Mouse (Mus musculus) heart, adult 11 months (tissue): ENCODE data around the gene B4galt2.

ENCODE experiments used
- DNase-seq: peaks from one replicate; pipeline ENCODE4 v3.0.0; 2022

The B4galt2 gene

DNA sequence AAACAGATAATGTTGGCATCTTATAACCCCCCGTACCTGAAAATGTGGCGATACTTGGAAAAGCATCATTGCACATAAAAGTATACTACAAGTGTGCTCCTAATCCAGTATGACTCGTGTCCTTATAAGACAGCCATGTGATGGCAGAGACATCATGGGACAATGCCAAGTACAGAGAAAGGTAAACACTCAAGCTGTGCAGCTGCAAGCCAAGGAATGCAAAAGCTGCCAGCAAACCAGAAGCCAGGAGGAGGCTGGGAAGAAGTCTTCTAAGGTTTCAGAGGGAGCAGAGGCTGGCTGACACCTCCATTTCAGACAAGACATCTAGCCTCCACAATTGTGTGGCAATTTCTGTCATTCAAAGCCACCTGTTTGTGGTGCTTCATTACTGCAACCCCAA, 22.9 kb upstream of the B4galt2 start:
- peak; percentile 92 for DNase-seq

DNA sequence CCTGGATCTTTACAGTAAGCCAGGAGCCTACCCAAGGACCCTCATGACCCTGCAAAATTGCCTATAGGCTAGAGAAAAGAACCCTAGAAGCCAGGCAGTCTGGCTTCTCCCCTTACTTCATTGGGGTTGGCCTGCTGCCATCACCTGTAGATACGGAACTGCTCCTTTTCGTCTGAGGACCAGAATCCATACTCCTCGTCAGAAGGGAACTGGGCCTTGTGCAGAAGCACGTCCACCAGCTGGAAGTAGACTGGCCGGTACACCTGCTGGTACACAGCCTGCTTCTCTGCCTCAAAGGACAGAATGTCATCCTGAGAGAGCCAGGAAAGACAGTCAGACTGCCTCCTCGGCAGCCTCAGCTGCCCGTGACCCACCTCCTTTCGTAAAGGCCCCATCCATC, 21.5 kb upstream of the B4galt2 start:
- DNase-seq = no peak

DNA sequence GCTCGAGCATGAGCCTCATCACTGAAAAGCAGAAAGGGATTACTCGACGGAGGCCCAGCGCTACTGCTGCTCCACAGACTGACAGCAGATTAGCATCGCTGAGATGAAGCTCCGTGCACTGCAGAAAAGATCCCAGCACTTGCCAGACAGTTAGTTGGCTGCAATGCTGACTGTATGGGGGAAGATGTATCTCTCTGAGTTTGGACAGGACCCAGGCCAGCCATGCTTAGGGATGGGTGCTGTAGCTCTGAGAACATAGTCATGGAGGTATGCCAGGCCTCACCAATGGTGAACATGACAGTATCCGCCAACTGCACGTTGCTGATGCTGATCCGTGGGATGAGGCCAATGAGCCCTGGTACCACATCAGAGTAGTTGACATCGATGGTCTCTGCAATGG, 20.8 kb upstream of the B4galt2 start:
- no peak for DNase-seq

DNA sequence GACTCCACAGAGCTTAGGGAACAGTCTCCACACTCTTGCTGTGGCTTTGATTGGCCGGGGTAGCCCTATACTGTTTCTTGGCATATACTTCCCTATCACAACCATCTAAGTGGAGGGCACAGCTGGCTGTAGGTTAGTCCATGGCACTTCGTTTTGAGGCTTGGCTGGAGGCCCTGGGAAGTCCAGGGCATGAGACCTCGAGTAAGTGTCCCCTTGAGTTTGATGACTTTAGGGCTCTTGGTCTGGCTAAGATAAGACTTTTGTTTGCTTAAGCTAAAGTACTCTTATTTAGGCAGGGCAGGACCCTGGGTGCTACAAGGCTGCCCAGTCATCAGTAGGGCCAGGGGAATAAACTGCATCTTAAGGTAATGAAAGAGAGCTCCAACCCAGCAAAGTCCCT, 14.8 kb upstream of the B4galt2 start:
- no peak for DNase-seq

DNA sequence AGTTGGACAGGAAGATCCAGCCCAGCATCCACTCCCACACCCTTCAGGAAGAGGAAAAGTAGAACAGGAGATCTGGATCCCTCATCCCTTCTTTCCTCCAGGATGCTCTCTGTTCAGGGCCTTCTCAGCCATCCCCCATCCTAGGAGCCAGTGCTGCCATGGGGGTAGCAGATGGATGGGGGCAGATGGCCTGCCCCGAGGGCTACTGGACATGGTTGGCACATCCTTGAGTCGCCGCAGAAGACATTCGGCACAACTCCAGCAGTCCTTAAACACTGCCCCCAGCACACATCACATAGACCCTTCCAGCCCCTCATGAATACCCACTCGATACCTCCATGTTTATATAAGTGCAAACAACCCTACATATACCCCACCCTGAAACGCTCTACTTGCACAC, 12.7 kb upstream of the B4galt2 start:
- DNase-seq = no peak

DNA sequence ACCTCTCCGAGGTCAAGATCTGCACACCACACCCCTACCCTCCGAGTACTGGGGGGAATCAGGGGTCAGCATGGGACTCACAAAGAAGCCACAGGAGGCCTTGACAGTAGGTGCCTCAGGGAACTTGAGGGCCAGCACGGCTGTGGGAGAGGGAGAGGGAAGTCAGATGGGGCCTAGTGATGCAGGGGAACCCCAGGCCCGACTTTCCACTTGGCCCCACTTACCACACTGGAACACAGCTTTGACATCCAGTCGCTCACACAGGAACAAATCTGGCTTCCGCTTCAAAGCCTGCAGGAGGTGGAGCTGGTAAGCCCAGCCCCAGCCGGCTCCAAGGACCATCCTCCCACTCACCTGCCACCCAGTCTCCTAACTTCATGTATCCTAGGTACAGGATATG, 12.1 kb upstream of the B4galt2 start:
- peak; percentile 88 for DNase-seq

DNA sequence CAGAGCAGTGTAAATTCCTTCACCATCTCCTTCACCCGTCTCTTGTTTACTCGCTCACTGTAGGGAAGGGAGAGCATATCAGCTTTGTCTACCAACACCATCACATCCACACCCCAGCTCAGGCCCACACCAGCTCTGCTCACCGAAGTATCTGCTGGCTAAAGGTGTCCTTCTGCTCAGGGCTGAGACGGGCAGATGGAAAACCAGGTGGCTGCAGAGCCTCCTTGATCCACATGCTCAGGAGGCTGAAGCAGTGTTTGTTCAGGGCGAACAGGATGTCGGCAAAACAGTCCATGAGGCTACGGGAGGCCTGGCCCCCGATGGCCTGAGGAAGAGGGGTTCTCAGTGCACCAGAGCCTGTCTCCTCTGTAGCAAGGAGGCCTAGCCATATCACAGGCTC, 11.3 kb upstream of the B4galt2 start:
- no peak for DNase-seq

DNA sequence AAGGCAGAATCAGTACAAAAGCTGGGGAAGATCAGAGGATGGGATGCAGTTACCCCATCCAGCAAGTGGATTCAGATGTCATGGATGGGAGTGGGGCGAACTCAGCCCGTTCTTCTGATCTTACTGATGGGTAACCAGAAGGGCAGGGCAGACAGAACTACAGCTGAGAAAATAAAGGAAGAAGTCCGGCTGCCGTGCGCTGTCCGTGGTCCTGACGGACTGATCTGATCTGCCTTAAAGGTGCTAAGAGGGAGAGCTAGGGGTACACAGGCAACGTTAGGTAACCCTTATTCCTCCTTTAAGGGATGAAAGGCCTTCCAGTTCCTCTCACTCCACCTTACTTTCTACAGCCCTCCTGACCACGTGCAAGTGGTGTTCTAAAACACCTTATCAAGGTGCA, 10.1 kb upstream of the B4galt2 start:
- no peak for DNase-seq

DNA sequence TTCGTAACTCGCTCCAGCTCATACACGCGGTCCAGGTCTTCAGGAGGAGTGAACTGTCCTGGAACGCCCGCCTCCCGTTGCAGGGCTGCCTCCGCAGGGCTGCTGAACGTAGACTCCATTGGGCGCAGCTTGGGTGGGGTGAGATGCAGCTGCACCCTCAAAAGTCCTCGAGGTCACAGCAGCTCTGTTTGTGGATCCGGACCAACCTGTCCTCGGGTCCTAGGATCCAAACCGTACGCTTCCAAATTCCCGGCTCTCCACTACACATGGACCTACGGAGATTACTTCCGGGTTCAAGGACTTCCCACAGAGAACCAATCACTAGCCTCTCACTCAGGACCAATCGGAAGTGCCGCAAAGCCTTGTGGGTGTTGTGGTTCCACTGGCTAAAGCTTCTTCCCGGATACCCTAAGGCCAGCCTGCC, 8.5 kb upstream of the B4galt2 start, which contains the start of gene Dph2:
Dph2 (minus strand) TSS at position 295 of the 424 bp plus-strand sequence.
- DNase-seq = peak; percentile 99

DNA sequence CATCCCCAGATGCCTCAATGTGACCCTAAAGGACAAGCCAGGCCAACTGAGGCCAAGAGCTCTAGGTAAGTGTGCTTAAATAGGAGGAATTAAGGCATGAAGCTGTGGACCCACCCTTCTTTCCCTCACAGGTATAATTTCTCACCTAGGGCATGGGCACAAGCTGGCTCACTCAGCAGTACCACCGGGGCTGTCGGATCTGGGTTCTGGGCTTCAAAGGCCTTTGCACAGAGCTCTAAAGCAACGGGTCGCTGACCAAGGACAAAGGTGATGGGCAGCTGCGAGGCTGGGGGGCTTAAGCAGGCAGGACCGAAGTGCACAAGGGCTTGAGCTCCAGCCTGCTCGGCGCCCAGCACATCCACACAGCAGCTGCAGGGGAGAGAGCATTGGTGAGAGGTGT, 7.5 kb upstream of the B4galt2 start:
- DNase-seq = peak; percentile 88

DNA sequence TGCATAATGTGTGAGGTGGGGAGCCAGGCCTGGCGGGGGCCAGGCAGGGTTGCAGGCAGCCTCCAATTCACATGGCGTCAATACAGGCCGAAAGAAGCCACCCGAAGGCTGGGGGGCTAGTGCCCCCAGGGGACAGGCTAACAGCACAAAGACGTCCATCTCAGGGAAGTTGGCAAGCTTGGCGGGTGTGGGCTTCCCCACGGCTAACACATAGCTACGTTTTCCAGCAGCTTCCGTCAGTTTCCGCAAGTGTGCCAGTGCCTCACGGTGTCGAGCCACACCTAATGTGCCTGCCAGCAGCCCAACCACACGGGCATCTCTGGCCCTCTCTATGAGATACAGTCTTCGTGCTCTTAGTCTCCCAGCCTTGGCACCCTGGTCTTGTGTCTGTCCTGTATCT, 6.7 kb upstream of the B4galt2 start:
- peak; percentile 92 for DNase-seq

DNA sequence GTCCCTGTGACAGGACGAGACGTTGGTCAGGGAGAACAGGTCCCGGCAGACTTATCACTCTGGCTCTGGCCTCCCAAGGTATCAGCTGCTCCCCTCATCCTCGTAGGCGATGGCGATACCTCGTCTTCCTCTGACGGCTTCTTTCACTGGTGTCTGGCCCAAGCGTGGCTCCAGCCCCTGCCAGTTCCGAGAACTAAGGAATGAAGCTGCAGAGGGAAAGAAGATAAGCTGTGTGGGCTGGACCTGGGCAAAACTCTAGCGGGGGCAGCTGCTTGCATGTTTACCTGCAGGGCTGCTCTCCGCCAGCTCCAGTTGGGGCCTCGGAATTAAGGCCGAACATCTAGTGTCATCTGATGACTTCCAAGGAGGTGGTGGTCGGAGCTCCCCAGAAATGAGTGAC, 6.2 kb upstream of the B4galt2 start:
- no peak for DNase-seq

DNA sequence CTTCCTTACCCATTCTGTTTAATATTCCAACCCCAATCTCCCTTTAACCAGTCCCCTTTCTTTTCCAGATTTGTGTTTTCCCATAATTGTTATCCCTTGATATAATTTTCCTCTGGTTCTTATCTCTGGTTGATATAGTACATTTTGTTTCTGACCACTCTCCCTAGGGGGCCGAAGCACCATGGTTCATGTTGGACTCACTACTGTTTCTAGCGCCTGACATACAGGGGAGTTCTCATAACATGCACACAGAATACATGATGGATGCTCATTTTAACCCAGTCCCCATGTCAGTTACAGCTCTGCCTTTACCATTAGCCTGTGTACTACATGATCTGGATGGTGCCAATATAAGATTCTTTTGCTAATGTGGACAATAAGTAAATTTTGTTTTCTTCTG, 4.6 kb upstream of the B4galt2 start:
- DNase-seq = no peak

DNA sequence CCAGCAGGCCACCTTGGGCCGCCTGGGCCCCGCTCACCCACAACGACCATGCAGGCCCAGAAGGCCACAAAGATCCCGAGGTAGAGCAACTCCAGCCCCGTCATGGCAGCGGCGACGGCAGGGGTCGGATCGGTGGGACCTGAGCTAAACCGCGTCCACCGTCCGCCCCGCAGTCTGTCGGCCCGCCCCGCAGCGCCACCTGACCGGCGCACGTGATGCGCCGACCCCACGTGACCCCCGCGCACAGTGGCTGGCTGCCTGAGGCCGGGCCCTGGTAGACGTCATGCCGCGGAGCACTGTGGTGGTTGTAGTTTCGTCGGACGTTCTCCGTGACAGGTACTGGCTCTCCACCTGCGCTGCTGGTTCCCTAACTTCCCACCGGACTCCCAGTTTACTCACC, 3.8 kb upstream of the B4galt2 start, which contains the start of gene Atp6v0b:
Atp6v0b (minus strand) TSS at position 201 of the 400 bp plus-strand sequence.
- DNase-seq = peak; percentile 100

DNA sequence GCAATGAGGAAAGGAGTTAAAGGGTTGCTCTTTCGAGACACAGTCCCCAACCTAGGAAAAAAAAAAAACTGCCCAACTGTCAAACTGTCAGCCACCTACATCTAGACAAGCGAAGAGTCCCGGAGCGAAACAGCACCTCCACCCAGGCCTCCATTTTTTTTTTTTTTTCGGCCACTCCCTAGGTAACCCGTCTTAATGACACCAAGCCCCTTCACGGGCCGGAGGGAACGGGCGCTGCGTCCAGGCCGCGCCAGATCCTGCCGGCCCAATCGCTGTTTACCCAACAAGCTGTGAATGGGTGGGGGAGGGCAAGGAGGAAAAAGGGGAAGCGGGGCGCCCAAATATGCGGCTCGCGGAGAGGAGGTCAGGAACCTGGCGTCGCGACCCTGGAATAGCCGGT, 3.4 kb upstream of the B4galt2 start:
- no peak for DNase-seq

DNA sequence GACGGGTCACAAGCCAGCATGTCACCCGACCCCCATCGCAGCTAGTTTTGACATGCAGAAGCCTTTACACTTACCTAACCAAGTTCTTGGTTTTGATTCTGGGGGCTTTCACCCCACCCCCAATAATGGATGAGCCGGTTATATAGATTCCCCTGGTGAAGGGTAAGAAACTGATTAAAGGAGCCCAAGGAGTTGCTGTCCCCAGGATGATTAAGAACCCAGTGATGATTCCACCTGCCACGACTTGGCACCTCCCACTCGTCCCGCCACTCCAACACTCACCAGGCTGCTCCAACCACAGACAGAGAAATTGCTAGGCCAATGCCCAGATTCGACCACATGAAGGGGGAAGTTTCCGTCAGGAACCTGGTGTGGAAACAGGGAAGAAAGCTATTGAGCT, 2.7 kb upstream of the B4galt2 start:
- DNase-seq = no peak

DNA sequence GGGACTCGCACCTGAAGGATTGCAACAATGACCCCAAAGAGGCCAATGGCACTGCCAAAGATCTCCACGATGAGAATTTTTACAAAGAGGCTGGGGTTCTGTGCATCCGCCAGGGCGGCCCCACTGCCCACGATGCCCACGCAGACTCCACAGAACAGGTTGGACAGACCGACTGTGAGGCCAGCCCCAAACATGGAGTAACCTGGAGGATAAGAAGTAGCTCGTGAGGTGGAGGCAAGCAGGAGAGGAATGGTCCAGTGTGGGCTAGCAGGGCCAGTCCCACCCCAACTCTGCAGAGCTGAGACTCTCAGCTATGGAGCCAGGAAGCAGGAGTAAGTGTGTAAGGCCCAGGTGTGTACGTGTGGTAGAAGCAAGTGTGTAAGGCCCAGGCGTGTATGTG, 1.8 kb upstream of the B4galt2 start:
- peak; percentile 91 for DNase-seq

DNA sequence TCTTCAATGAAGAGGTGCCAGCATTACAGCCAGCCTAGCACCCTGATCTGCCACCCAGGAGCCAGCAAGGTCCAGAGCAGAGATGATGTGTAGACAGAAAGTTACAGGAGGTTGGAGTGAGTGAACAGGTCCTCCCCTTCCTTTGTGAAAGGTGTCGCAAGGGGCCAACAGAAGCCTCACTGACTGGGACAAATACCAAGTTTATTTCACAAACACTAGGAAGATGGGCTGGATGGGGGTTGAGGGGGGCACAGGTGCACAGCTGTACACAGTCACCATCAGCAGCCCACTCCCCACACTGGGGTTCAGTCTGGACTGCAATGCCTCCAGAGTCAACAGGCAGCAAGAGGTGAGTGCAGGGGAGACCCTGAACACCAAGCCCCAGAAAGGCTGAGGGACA, 859 bp upstream of the B4galt2 start:
- peak; percentile 92 for DNase-seq

DNA sequence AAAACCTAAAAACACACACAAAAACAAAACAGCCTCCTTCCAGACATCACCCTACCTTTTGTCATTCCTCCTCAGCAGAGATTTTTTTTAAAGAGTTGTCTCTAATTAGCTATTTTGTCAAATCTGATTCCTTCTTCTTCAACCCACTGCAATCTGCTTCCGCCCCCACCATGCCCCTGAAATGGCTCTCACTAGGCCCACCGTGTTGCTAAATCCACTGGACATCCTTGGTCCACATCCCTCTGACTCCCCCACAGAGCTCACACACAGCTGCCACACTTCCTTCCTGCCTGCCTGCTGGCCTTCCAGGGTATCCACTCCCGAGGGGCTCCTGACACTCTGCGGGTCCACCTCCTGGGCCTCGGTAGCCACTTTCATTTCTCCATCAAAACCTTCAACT, 4.6 kb downstream of the B4galt2 start:
- DNase-seq = no peak

DNA sequence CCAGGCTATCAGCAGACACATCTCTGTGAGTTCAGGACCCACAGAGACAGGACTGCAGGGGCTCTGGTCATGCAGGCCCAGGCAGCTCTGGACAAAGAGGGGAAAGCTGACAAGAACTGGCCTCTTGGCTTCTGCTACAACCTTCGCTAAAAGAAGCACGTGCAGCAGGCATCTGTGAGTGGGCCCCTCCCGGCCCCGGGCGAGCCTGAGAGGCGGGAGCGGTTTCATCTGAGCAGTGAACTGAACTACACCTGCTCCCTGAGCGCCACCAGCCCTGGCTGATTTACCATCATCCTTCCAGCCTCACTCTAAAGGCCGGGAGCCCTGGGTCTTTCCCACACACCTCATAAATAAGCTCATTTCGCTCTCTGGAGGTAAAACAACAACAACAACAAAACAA, 5.0 kb downstream of the B4galt2 start:
- no peak for DNase-seq

DNA sequence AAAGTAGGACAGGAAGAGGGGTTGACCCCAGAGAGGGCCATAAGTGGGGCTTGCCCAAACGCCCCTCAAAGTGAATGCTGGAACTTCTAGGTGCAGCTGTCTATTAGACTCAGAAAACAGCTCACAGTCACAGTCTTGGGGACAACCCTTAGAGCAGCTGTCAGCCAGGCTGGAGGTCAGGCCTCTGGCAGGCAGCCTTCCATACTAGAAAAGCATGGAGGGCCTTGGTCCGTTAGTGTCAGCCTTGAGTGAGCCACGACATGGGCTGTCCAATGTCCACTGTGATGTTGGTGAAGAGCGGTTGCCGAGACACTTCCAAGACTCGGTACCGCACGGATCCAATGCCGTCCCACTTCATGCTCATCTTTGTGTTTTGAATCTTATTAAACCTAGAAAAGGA, 9.7 kb downstream of the B4galt2 start:
- no peak for DNase-seq

DNA sequence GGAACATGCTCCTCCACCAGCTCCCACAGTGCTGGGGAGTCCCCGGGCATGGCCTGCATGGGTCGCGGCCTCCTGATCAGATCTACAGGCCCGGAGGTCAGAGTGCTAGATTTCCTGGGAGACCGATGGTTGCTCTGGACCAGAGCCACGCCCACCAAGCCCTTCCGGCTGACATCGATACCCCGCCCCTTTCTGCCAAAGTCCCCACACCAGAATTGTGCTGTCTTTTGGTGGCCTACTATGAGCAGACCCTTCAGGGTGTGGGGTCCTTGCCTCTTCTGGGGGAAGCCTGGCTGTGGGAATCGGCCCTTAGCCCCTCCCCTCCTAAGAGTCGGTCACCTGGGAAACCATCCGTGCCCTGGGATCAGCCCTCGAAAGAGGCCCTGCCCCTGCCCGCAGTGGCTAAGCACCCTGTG, 10.8 kb downstream of the B4galt2 start, which contains the start of gene Ccdc24:
Ccdc24 (minus strand) TSS at position 87 of the 416 bp plus-strand sequence.
- no peak for DNase-seq

DNA sequence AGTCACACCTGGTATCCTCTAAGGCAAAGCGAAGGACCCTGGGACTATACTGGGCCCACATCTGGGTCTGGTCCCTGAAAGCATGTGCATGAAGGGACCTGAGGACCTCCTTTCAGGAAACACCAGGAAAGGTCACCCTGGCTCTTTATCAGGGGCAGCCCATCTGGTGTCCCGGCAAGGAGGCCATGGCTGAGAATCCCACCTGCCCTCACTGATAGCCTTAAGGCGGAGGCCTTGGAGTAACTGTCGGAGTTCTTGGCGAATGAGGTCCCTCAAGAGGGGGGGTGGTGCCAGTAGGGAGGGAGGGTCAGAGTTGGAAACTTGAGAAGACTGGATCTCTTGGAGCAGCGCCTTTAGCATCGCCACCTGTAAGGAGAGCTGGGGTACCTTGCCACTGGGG, 11.5 kb downstream of the B4galt2 start:
- no peak for DNase-seq

DNA sequence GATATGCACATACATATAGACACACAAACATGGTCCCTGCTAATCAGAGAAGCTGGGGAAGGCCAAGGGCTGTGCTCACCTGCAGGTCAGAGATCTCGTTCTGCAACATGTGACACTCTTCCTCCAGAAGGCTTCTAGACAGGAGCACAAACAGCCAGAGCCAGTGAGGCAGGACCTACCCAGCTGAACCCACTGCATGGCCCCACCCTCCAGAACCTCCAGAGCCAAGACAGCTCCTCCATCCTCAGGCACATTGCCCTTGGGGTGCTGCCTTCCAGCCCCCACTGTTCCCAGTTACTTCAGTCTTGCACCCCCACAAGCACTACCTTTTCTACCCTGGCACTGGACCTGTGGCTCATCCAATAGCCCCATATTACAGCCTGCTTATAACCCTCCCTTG, 12.8 kb downstream of the B4galt2 start:
- DNase-seq = no peak

DNA sequence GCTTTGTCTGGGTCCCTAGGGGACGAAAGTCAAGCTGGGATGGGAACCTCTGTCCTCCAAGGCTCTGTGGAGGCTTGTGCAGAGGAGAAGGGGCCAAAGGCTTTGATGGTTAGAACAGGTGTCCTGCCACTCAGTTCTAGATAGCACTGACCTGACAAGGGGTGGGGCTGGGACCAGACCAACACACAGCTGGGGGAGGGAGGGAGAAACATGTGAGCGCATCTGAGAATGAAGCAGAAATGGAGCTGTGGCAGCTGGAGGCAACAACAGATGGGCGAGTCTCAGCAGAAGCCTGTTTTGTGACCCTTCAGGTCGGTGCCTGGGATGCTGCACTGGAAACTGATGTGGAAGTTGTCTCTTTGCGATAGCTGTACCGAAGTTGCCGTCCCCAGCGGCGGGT, 14.0 kb downstream of the B4galt2 start:
- no peak for DNase-seq

DNA sequence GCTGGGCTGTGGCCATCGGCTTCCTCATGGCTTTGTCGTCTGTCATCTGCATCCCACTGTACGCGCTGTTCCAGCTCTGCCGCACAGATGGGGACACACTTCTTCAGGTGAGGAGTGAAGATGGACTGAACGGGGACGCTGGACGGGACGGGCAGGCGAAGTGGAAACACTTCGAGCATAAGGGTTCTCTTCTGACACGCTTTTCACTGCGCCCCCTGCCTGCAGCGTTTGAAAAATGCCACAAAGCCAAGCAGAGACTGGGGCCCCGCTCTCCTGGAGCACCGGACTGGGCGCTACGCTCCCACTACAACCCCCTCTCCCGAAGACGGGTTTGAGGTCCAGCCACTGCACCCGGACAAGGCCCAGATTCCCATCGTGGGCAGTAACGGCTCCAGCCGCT, 15.5 kb downstream of the B4galt2 start:
- DNase-seq = peak; percentile 94
